Mouse (Mus musculus) lung, adult 18-20 months (tissue): ENCODE data around the gene Prdm4.

ENCODE experiments used
- DNase-seq, 2 experiments: peaks; one replicate each; pipeline ENCODE4 v3.0.0; 2022; ENCODE audit warnings: mixed read lengths in 2 of 2

Prdm4 gene

DNA sequence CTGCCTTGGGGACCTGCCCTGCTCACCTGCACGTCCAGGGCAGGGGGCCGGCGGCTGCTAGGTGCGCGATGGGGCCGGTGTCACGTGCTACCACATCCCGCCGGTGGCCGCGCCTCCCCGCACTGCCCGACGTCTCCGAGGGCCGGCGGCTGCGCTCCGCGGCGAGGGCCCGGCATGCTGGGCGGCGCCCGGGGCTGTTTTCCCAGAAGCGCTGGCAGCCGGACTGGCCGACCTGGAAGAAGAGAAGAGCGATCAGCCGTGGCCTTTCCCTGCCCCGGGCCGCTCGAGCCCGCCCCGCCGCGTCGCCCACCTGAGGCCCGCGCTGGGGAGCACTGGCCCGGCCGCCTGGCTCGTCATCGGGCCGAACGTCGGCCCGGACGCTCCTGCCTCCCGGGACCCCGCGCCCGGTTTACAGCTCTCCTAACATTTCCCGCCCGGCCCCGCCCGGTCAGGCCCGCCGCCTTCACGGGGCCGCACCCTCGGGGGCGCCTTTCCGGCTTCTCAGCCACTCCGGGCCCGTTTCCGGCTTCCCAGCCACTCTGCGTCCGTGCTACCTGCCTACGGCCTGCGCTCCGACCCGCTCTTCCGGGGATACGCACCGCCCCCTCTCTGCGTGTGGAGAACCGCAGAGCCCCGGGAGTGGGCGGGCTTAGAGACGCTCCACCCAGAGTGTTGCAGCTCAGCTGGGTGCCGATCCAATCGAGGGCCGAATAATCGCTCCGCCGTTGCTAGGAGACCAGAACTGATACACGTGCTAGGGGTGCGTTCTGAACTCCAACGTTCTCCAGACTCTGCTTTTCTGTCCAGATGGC, at the start of gene Prdm4:
TSS of gene Prdm4 (minus strand) at position 645 of the 812 bp plus-strand sequence.
- peak; percentile 98 to 99 for DNase-seq

DNA sequence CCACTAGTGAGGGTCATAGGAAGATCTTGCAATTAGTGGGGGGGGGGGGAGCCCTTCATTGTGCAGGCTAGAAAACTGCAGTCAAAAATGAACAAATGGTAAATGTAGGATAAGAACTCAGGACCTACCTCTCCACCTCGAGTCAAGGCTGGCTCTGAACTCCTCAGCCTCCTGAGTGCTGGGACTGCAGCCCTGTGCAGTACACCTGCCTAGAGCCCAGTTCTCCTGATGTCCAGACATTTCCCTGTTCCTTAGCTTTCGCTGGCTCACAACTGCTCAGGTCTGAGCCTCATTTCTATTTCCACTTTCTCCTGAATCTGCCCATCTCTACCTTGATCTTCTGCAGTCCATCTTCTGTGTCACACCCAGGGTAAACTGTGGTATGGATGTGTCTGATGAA, 49.5 kb upstream of the Prdm4 start:
- DNase-seq = no peak

DNA sequence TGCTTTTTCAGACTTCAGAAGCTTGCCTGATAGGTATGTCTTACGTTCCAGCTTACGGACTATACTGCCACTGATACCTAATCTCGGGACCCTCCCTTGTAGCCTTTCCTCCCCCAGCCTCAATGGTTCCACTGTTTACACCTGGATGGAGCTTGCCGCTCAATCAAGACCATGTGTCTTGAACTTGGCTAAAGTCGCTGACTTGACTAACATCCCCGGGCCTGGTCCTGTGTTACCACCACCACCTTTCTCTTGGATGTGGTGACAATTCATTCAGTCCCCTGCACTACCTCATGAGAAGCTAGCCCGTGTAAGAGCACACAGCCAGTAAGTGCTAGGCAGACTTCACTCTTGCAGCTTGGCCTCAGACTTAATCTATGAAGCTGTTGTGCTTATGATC, 47.4 kb upstream of the Prdm4 start:
- no peak for DNase-seq

DNA sequence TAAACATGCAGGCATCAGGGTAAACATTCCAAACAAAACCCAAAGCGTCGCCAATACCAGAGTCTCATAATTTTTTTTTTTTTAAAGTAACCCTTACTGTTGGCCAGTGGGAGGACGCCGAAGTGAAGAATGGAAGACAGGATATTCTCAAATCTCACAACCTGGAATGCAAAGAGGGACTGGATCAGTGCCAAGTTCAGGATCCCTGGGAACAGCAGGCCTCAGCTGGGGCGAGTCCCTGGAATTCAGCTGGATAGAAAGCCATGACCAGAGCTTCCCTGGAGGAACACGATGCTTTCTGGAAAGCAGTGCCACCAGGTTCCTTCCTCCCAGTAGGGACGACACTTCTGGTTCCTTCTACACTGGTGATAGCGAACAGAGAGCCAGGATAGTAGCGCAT, 46.0 kb upstream of the Prdm4 start:
- no peak for DNase-seq

DNA sequence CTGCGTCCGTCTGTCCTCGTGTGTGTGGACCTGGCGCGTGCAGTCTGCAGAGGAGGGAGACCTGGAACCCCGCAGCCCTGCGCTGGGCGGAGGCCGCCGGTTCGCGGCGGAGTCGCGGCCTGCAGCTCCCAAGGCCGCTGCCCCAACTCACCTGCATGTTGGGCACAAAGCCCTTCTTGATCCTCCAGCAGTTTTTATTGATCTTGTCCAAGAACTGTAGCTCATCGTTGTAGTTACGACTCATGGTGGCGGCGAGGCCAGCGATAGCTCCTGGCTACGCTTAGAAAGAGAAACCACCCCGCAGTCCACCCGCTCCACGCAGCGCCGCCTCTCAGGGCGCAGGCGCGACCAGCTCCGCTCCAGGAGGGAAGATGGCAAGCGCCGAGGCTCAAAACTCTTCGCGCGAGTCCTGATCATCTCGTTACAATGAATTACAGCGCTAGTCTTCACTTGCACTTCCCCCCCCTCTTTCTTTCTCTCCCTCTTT, 40.6 kb upstream of the Prdm4 start, which contains the start of gene Rtcb:
TSS of gene Rtcb (minus strand) at position 360 of the 487 bp plus-strand sequence.
- DNase-seq = peak; percentile 96 to 97

DNA sequence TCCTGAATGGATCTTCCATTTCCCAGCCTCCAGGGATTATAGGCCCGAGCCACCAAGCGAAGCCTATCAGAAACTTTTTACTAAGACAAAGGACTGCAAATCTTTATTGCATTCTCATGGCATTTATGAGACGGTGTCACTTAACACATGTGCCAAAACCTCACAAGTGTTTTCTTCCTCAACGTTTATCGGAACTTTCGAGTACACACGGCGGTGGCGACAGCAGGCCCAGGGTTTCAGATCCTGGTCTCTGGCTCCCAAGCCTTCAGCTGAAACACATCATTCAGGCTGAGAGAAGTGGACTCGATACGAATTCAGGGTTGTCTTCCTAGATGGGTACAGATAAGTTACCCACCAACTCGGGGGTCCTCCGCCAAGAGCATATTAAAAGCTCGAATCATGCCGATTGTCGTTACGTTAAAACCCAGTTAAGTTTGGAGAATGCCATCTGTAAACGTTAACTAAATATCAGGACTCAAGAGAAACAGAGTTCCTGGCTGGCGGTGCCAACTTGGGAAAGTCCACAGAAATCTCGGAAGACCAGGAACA, 40.0 kb upstream of the Prdm4 start:
- no peak for DNase-seq

DNA sequence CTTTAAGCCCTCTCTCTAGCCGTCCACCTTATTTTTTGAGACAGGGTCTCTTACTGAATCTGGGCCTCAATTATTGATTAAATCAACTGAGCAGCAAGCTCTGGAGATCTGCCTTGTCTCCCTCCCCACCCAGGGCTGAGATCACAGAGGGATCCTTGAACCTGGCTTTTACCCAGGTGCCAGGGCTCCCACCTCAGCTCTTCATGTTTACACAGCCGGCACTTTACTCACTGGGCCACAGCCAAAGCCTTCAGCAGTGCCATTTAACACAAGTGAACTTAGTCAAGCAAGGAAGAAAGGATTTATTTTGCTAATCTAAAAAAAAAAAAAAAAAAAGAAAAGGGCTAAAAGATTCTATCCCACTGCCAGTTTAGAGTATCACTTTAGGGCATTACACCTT, 37.5 kb upstream of the Prdm4 start:
- peak; percentile 54 to 61 for DNase-seq

DNA sequence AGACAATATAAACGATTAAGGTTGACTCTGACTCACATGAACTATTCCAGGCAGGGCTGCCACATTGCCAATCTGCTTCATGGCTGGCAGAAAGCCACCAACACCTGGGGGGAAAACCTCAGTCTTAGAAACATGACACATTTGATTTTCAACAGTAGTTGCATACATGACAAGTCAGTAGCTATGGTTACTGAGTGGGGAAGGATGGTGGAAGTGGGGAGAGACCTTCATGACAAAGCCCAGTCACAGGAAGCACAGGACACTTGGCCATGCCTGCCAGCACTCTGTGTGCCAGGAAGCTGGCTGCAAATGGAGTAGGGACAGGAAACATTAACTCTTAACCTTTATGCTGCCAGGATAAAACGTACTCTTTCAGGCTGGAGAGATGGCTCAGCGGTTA, 36.5 kb upstream of the Prdm4 start:
- peak in 1 of 2 experiments; percentile 22 for DNase-seq

DNA sequence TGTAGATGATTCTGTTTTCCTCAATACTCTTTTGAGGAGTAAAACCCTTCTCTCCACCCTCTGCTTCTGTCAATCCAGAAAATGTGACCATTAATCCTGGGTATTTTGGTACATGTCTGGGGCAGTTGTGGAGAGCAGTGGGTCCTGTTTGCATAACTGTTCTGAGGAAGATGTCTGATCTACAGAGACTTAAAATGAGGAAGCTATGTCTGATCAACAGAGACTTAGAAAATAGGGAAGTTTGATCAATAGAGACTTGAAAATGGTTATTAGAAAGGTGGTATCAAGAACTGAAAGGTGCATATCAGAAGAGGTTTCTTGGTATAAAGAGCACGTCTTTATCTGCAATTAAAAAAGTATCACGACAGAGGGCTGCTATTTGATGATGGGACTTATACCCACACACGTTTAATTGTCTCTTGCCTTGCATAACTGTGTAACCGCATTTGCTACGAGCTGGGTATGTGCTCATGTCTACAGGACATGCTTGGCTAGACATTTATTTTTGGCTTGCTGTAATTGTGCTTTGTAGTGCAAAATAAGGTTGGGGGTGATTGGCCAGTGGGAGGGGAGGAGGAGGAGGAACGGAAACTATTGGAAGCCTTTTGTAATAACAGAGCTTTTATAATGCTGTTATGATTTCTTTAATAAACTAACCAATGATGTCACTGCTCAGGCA, 35.0 kb upstream of the Prdm4 start:
- DNase-seq = no peak

DNA sequence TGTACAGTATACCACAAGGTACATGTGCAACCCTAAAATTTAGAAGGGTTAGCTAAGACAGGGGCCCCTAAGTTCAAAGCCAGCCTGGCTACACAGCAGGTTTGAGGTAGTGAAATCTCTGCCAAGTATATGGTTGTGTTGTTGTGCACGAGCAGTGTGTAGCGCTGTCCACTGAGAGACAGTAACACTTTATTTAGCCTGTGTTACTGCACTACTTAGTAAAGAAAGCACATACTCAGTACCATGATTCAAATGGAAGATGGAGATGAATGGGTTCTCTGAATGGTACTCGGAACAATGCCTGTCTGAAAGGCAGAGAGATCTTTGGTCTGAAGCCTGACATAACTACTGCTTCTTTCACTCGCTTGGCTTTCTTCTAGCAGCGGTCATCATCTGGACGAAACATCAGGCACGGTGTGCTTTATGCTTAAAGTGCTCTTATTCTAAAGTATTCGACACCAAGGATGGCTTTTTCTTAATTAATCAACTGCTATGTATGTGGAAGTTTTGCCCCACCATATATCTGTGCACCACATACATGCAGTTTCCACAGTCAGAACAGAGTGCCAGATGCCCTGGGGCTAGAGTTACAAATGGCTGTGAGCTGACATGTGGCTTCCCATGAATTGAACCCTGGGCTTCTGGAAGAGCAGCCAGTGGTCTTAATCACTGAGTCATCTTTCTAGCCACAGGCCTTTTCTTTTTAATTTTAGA, 31.7 kb upstream of the Prdm4 start:
- no peak for DNase-seq

DNA sequence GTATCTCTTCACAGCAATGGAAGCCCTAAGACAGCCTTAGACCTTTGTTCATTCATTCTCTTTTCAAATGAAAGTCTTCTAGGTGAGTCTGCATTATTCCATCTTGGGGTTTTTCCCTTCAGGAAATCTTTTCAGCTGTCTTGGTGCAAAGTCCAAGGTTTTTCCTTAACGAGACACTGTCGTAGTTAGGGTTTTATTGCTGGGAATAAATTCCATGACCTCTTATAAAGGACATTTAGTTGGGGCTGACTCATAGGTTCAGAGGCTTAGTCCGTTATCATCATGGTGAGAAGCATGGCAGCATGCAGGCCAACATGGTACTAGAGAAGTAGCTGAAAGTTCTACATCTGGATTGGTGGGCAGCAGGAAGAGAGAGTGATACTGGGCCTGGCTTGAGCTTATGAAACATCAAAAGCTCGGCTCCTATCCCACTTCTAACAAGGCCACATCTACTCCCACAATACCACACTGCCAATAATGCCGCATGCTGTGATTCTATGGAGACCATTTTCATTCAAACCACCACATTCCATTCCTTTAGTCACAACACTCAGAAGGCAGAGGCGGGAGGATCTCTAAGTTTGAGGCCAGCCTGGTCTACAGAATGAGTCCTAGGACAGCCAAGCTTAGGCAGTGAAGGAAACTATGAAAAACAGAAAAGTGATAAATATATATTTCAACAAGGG, 19.5 kb upstream of the Prdm4 start:
- DNase-seq = no peak

DNA sequence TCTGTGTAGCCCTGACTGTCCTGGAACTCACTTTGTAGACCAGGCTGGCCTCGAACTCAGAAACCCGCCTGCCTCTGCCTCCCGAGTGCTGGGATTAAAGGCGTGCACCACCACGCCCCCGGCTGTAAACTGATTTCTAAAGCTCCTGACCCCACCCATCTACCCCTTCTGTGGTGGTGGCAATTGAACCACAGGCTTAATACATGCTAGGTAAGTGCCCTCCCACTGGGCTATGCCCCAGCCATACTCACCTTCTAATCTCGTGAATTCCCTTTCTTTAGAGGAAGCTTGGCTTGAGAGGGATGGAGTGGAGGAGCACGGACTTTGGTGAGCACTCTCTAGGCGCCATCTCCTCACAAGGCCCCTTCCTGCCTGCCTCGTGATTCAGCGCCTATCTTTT, 13.0 kb upstream of the Prdm4 start:
- no peak for DNase-seq

DNA sequence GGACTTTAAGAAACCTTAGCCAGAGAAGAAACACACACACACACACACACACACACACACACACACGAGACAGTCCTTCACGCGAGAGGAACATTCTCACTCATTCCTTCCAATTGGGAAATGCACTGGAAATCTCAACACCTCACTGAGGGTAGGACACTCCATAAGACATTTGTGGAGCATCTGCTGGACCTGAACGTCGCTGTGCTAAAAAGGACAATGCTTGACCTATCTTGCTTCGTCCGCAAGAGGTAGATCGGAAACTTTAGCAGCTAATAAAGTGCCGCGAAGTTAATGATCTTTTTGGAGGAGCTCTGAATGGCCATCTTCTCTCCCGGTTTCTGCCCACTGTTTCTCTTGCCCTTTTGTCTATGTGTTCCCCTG, 12.3 kb upstream of the Prdm4 start:
- DNase-seq = no peak

DNA sequence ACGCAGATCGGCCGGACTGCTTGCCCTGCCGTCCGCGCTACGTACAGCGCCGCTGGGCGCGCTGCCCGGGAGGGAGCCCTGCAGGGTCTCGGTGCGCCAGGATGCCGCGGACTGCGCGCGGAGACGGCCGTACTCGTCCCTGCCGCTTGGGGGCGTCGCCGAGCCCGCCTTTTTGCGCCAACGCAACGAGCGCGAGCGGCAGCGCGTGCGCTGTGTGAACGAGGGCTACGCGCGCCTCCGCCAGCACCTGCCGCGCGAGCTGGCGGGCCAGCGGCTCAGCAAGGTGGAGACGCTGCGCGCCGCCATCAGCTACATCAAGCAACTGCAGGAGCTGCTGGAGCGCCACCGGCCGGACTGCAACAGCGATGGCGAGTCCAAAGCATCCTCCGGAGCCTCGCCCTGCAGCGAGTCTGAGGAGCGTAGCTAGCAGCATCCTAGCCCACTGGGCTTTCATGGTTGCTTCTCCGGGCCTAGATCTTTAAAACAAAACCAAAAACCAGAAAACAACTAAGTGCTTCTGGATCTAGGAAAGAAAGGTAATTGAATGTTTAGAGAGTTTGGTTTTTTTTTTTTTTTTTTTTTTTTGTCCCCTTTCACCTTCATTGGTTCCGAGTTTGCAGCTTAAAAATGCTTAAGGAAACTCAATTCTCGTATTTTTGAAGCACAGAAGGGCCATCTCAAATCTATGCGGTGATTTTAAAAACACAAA, 11.7 kb upstream of the Prdm4 start:
- peak; percentile 75 to 76 for DNase-seq

DNA sequence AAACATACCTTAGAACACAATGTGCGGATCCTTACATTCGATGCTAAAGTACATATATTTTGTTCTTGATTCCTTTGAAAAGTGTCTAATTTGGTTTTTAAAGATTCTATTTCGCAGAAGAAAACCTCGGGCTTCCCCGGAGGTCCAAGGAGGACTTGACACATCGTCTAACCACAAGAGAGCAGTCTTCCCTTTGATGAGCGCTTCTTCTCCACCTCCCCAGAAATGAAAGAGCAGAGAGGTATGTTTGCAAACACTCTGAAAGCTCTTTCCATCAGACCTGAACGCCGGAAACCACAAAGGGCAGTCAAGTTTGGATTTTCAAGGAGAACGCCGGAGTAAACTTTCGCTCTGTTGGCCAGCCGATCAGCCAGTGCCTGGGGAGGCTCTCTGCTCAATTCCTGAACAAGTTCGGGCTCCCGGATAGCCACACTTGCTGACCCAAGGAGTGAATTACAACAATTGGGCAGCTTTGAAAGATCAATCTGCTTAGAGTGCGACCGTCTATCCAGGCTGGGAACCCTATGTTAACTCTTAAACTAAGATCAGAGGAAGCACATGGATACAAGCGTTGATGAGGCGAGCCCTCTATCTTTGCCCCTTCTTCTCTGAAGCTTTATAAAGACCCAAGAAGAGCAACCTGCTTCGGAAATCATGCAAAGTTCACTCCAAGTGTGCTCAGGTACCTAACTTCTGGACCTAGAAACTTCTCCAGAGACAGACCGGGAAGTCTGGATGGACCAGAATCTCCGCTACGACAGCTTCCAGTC, 10.9 kb upstream of the Prdm4 start, which contains the start of gene Ascl4:
TSS of gene Ascl4 (plus strand) at position 6 of the 770 bp plus-strand sequence.
- DNase-seq = peak; percentile 12 to 20

DNA sequence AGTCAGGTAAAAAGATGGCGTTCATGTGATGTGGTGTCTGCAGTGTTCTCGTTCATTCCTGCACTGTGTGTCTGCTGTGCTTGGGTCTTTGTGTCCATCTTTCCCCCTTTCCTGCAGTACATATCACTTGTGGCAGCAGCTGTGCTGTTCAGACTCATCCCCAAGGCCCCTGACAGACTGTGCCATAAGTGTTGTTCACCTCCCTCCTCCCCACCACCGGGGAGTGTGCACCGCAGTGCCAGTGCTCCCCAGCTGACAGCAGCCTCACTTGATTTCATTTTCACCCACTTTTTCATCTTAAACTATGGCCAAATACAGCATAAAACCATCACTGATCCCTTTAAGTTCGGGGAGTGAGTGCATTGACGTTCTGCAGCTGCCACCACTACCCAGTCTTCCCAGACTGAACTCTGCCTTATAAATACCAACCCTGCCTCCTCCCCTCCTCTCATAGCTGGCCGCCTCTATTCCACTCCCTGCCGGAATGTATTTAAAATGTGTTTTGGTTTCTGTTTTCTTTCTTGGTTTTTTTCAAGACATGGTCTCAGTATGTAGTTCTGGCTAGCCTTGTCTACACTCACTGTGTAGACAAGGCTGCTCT, 37.0 kb downstream of the Prdm4 start:
- DNase-seq = no peak

DNA sequence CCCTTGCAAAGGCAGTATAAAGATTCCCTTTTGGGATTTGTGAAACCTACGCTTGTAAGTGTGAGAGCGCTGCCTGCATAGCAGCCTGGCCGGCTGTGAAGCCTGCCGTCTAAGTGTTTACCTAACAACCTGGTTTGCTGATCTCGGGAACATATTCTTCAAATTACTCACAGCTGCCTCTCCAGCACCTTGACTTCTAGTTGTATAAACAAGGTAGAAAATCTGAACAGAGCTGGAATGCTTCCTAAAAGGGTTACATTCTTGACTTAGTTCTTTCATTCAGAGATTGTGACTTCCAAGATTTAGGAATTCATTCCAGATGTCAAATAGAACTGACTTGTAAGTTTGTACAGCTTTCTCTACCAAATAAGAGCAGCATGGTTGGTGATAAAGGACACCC, 41.1 kb downstream of the Prdm4 start:
- DNase-seq = peak; percentile 18 to 35

DNA sequence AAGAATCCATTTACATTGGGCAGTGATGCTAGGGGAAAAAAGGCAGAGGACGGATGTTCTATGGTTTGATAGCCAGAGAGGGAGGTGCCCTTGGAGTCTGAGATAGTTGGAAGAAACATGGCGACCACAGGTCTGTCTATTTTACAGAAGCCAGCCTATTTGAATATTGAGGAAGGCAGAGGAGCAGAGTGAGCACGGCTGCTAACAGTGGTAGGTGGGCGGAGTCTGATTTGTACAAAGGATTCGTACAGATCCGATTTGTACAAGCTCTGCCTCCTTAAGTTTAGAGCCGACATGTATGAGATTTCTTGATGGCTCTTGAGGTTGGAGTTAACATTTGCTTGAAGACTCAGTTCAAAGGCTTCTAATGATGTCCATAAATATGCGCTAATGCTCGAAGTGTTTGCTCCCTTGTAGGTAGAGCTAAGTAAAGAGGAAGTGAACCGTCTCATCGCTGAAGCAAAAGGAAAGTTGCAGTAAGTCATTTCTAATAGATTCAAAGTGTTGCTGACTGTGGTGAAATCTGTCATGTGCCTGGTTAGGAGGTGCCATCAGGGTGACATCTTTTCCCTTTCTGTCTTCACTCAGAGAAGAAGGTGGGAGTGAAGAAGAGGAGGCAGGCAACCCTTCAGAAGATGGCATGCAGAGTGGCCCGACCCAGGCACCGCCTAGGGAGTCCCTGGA, 42.9 kb downstream of the Prdm4 start:
- DNase-seq = peak in 1 of 2 experiments; percentile 4

DNA sequence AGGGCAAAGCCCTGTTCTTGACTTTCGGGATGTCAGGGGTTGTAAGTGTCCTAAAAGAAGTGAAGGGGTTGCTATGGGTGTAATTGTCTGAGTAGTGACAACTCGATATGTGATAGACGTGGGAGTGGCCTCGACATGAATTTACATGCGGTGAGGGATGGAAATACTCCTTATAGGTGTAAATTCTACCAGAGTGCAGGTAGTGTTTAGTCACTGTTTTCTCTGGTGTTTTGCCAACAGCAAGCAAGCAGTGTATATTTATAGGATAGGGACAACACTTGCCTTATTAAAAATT, 44.5 kb downstream of the Prdm4 start:
- no peak for DNase-seq
